Mouse (Mus musculus) stomach, postnatal 0 days (tissue): ENCODE results near the gene Abcc4. TPM values are rescaled to one million over a fixed set of nuclear protein-coding genes. Genes with fewer than 3 reads are reported as not detected.
A peak's percentile ranks its signal among the peaks of the same experiment; 100 is the strongest.

Experiments
- ATAC-seq: fragments of 200-750 bp; cut with Nextera tagmentation; 2 replicates; pipeline ENCODE4 v1.8.0; 2017; ENCODE audit not compliant: low FRiP score, low TSS enrichment
- DNase-seq: peaks from one replicate; pipeline ENCODE4 v3.0.0-alpha.2; 2016; ENCODE audit warnings: low spot score
- H3K27ac ChIP-seq: fragments of 300-500 bp; sonication (generic); replicated peaks from 2 replicates; pipeline ENCODE4 v1.5.1; 2014; ENCODE audit warnings: mild to moderate bottlenecking, control low read depth
- H3K27me3 ChIP-seq: fragments of 300-500 bp; sonication (generic); 2 replicates; pipeline ENCODE4 v1.6.1; 2014; ENCODE audit warnings: low read length; ENCODE audit not compliant: control insufficient read depth, insufficient read depth
- H3K36me3 ChIP-seq: fragments of 300-500 bp; sonication (generic); 2 replicates; pipeline ENCODE4 v1.6.1; 2014; ENCODE audit warnings: low read length, mixed read lengths; ENCODE audit not compliant: control insufficient read depth, insufficient read depth
- H3K4me1 ChIP-seq: fragments of 300-500 bp; sonication (generic); replicated peaks from 2 replicates; pipeline ENCODE4 v1.6.1; 2014; ENCODE audit warnings: antibody characterized with exemption; ENCODE audit not compliant: control insufficient read depth, insufficient read depth
- H3K4me2 ChIP-seq: fragments of 300-500 bp; sonication (generic); replicated peaks from 2 replicates; pipeline ENCODE4 v1.6.1; 2014; ENCODE audit warnings: low read depth, mild to moderate bottlenecking, control low read depth, moderate library complexity
- H3K4me3 ChIP-seq: fragments of 300-500 bp; sonication (generic); 2 replicates; pipeline ENCODE4 v1.5.1; 2014; ENCODE audit warnings: low read depth, low read length, control low read depth
- H3K9ac ChIP-seq: fragments of 300-500 bp; sonication (generic); 2 replicates; pipeline ENCODE4 v1.6.1; 2014; ENCODE audit warnings: mild to moderate bottlenecking, low read length, control low read depth, mixed read lengths
- H3K9me3 ChIP-seq: fragments of 300-500 bp; sonication (generic); 2 replicates; pipeline ENCODE4 v1.6.1; 2016; ENCODE audit warnings: low read length; ENCODE audit not compliant: control insufficient read depth
- CTCF ChIP-seq: IDR thresholded peaks from 2 replicates; pipeline ENCODE4 v1.5.1; 2016; ENCODE audit warnings: antibody characterized with exemption, low read depth, mild to moderate bottlenecking, moderate library complexity
- EP300 ChIP-seq: optimal IDR thresholded peaks from 2 replicates; pipeline ENCODE3; 2016; ENCODE audit warnings: antibody characterized with exemption
- WGBS: fragments of 180-500 bp; shearing (Covaris S2); extraction: QIAGEN DNeasy Blood & Tissue Kit; methylation state at CpG from one replicate; pipeline ENCODE4 v1.1.7; 2014; 5-methylcytosine and 5-hydroxymethylcytosine counted together
- polyA plus RNA-seq: library from polyadenylated mRNA; unstranded; fragments of >200 nt; fragmentation: Nextera tagmentation; extraction: Ambion mirVana; gene quantifications from 2 replicates; pipeline ENCODE4 v1.2.1, GENCODE M21; 2015

The Abcc4 gene
- polyA plus RNA-seq, 1 experiment from 2014 or later = 1.9 TPM

GRCm38 (mm10) chr14:118700576-118700975 lies 5.4 kb downstream of the Abcc4 start:
- no peak overlapping the region for H3K27ac ChIP-seq
- DNase-seq = no peak
- H3K27me3 ChIP-seq = no peaks in the 10 kb centered on the region; the same call in 1 of the 2 replicates
- H3K4me2 ChIP-seq = no peak overlapping the region
- no peaks in the 10 kb centered on the region for H3K9me3 ChIP-seq
- no peak for ATAC-seq
- no peak overlapping the region for H3K9ac ChIP-seq
- H3K4me3 ChIP-seq = no peak overlapping the region
- no peaks in the 10 kb centered on the region for H3K36me3 ChIP-seq
- 58% methylated on average over 7 of the region's 7 CpGs for WGBS
- TF ChIP-seq CTCF (no peak), EP300 (no peak)
- no peaks in the 10 kb centered on the region for H3K4me1 ChIP-seq

DNA sequence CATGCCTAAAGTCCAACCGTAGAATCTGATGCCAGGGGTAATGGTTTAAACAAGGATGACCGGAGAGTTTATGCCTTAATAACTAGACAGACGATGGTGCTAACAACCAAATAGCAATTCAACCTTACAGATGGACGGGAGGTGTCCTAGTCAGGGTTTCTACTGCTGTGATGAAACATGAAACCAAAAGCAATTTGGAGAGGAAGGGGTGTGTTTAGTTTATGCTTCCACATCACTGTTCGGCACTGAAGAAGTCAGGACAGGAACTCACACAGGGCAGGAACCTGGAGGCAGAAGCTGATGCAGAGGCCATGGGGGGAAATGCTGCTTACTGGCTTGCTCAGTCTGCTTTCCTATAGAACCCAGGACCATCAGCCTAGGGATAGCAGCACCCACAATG lies 6.1 kb downstream of the Abcc4 start:
- no peaks in the 10 kb centered on the region; the same call in 1 of the 2 replicates for H3K27me3 ChIP-seq
- H3K4me2 ChIP-seq = no peak overlapping the region
- H3K4me3 ChIP-seq = no peak overlapping the region
- no peak for TF ChIP-seq CTCF
- TF ChIP-seq EP300 = no peak
- H3K9ac ChIP-seq = no peak overlapping the region
- no peaks in the 10 kb centered on the region for H3K9me3 ChIP-seq
- ATAC-seq (no peak), DNase-seq (no peak)
- WGBS = 51% methylated on average over 5 of the region's 5 CpGs
- no peak overlapping the region for H3K27ac ChIP-seq
- H3K4me1 ChIP-seq = no peaks in the 10 kb centered on the region
- no peaks in the 10 kb centered on the region for H3K36me3 ChIP-seq

DNA sequence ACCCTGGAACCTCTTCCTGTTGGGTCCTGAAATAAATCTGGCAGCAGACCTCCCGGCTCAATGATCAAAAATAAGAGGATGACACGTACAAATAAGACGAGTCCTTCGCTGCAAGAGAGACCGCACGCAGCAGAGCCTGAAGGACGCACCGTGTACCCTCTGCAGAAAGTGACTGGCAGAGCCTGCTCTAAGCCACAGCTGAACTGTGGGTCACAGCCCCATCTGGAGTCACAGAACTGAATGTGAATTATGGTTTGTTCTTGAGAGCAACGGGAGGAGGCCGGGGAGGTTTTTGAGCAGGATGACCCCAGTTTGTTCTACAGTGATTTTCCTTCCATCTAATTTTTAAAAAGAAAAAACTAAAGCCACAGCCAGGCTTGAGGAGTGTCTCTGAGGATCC lies 6.5 kb downstream of the Abcc4 start:
- DNase-seq (no peak), ATAC-seq (no peak)
- WGBS = 75% methylated on average over 10 of the region's 10 CpGs
- TF ChIP-seq EP300 (no peak), CTCF (no peak)
- no peaks in the 10 kb centered on the region for H3K9me3 ChIP-seq
- H3K4me1 ChIP-seq = no peaks in the 10 kb centered on the region
- no peak overlapping the region for H3K4me3 ChIP-seq
- H3K9ac ChIP-seq = no peak overlapping the region
- no peak overlapping the region for H3K4me2 ChIP-seq
- no peaks in the 10 kb centered on the region for H3K36me3 ChIP-seq
- H3K27ac ChIP-seq = no peak overlapping the region
- no peaks in the 10 kb centered on the region for H3K27me3 ChIP-seq

GRCm38 (mm10) chr14:118696556-118697289 lies 9.3 kb downstream of the Abcc4 start:
- no peak overlapping the region for H3K9ac ChIP-seq
- 90% methylated on average over 16 of the region's 16 CpGs for WGBS

DNA sequence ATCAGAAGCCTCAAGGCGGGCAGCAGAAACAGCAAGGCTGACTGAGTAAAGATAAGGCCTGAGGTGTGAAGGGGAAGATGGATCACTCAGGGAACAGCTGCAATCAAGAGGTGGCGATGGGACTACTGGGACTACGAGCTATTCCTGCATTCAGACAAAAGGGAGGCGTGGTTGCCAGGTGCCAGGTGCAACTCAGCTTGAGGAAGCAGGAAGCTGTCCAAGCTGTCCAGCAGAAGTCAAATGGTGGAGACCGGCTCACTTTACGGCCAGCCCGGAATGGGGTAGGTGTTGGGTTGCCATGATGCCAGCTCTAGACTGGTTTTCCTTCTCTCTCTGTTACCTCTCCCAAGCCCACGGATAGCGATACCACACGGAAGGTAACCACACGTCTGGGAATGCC lies 10.2 kb downstream of the Abcc4 start:
- WGBS = 84% methylated on average over 11 of the region's 11 CpGs
- no peak for TF ChIP-seq EP300
- TF ChIP-seq CTCF = no peak
- H3K9ac ChIP-seq = no peak overlapping the region
- H3K36me3 ChIP-seq = no peaks in the 10 kb centered on the region
- H3K27ac ChIP-seq = no peak overlapping the region
- peak; percentile 30; the same call in 1 of the 2 replicates for ATAC-seq
- H3K4me2 ChIP-seq = no peak overlapping the region
- H3K4me3 ChIP-seq = no peak overlapping the region
- H3K9me3 ChIP-seq = no peaks in the 10 kb centered on the region
- no peak for DNase-seq
- H3K27me3 ChIP-seq = no peaks in the 10 kb centered on the region
- no peaks in the 10 kb centered on the region for H3K4me1 ChIP-seq

More at GRCm38 (mm10) chr14:118696556-118697289, 9.3 kb downstream of the Abcc4 start:
- Histone ChIP-seq H3K4me3 (no peak overlapping the region), H3K4me2 (no peak overlapping the region), H3K9me3 (no peaks in the 10 kb centered on the region), H3K4me1 (no peaks in the 10 kb centered on the region), H3K27ac (no peak overlapping the region), H3K36me3 (no peaks in the 10 kb centered on the region), H3K27me3 (no peaks in the 10 kb centered on the region)
- TF ChIP-seq EP300 (no peak), CTCF (no peak)
- no peak for DNase-seq
- ATAC-seq = no peak

DNA sequence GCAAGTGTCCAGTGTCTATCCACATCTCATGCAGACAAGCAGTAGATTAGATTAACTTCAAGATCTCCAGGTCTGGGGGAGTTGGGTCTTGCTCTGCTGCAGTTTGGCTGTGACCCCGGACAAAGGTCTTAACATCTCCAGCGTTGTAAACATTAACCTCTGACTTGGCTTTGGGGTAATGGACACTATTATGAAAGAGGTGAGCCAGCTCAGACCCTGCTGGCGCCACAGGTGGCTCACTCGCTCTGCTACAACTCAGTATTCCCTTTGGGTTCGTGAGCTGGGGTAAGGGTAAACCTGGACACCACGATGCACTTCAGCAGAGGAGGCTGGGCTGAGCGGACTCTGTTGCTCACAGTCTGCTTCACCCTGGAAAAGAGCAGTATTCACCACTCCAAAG lies 11.7 kb downstream of the Abcc4 start:
- no peak for DNase-seq
- no peaks in the 10 kb centered on the region for H3K27me3 ChIP-seq
- H3K4me3 ChIP-seq = no peak overlapping the region
- TF ChIP-seq EP300 (no peak), CTCF (no peak)
- no peak overlapping the region for H3K9ac ChIP-seq
- no peak overlapping the region for H3K27ac ChIP-seq
- H3K36me3 ChIP-seq = no peaks in the 10 kb centered on the region
- peaks cover 3% of the 10 kb centered on the region; the same call in 1 of the 2 replicates for H3K4me1 ChIP-seq
- H3K9me3 ChIP-seq = no peaks in the 10 kb centered on the region
- no peak overlapping the region for H3K4me2 ChIP-seq
- 77% methylated on average over 7 of the region's 7 CpGs for WGBS
- ATAC-seq = no peak
